Mouse (Mus musculus): ENCODE measurements around the gene Fras1.

Fras1 gene

DNA sequence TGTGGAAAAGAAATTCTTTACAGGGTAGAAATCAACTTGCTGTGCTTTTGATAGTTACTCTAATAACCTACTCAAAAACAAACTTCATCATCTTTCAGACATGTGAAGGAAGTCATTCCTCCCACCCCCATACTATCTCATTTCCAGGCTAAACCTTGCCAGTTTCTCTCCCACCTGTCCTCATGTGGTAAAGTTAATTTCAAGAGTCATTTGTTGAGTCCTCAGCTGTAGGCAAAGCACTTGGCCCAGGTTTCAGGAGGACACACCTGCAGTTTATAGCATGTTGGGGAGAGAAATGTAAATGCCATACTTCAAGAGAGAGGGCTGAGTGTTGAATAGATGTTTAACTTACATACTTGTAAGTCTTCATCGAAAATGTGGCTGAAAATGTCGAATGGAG is 107.4 kb downstream of the Fras1 start:
- in situ Hi-C loops (cut with MseI, MboI): no loop called here

DNA sequence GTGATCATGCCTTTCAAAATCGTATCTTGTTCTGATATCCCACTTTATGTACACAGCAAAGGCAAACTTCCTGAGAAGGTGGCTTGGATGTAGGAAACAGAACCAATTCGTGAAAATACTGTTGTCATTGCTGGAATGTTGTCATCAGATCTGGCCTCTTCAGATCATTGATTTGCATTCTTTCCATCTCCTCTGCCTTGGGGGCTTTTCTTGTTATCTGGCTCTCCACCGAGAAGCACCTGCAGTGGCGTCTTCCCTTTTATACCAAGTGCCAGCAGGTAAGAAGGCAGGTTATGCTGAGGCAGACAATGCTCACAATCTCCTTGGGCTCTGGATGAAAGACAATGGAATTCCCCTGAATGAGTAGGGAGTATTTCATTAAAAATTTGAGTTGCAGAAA is 108.3 kb downstream of the Fras1 start:
- in situ Hi-C loops (cut with MseI, MboI): no loop called here

DNA sequence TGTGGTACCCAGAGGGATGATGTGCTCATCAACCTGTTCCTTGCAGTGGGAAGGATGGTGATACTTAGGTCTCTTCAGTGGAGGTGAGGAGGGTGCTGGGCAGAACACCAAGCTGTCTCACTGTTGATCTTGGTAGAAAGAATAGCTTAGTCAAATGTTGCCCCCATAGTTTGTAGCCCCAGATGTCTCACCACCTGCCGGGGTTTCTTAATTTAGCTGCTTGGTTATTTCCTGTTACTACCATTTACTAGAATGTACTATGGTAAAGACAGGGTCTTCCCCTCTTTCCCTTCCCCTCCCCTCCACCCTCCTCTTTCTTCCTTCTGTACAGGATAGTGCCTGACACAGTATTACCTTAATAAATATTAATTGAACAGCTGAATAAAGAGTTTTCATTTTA is 118.7 kb downstream of the Fras1 start:
- in situ Hi-C loops (cut with MseI, MboI): no loop called here

DNA sequence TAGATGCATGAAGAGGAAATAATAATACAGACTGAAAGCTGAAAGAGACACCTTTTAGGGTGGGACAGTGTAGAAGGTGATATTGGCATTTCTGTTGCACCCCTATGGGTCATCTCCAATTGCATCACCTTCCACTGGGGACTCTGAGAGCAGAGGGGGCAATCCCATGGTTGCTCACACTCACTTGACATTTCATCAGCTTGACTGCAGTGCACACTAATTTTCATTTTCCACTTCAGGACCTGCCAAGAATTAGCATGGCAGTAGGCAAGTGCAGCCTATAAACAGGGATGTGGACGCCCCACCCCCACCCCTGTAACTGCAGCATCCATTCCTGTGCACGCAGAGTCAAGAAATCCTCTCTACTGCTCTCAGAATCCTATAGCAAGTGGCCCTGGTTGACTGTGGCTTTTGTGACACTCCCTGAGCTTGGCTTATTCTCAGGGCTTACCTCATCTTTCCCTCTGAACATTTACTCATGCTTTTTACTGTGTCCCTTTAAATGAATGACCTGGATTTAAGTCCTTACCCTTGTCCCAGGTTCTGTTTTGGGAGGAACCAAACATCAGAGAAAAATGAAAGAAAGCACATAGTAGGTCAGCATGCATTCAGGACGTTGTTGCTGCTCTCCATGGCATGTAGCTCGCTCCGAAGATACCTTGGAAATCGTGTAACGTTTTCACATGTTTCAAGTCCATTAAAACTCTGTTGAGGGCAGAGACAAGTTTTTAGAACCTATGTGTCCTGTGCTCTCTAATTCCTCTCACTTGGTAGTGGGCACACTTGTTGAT is 120.9 kb downstream of the Fras1 start:
- in situ Hi-C loops (cut with MseI, MboI): no loop called here

- in situ Hi-C loops (cut with MseI, MboI): no loop called here
These were observed 124.3 kb downstream of the Fras1 start for GRCm38 (mm10) chr5:96498083-96498482.

DNA sequence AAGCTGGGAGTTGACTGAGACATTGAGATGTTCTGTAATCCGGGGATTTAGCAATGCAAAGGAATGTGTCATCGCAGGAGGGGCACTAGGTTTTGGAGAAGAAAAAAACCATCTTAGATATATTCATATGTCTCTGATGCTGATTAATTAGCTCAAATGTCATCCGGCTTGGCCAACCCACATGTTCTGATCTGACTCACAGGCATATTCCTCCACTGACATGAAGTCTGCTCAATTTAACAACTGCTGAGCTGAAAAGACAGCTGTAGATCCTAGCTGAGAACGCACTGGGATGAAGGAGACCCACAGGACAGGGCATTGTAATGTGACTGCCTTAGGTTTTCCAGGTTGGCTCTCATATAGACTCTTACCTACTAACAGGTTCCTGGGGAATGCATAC is 128.0 kb downstream of the Fras1 start:
- in situ Hi-C loops (cut with MseI, MboI): no loop called here

DNA sequence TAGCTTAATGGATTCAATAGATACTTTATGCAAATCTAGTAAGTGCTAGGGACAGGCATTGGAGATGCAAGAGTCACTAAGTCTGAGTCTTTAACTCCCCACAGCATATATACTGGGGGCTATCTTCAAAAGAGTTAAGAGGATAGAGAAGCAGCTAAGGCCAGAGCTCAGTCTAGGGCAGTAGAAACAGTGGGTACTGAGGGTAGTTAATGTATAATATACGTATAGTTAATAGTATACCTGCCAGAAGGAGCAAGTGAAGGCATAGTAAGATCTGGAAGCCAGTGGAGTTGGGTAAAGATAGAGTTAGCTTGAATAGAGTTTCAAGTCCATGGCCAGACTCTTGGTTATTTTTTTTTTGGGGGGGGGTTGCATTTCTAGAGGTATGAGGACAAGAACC is 128.6 kb downstream of the Fras1 start:
- in situ Hi-C loops (cut with MseI, MboI): no loop called here

DNA sequence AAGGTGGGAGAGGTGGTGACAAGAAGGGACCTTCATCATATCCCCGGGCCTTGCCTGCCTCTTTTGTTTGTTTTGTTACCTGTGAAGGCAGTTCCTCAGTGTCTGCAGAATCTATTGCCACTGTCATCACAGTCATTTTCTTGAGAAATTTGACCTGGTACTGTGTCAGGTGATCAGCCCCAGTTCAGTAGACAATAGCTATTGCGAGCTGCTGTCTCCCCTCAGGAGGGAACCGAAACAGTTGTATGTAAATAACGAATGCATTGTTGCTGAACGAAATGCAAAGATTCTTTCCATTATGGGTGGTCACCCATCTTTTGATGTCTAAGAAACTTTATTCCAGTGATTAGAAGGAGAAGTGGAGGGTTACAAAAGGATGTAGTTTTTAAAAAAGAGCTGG is 137.2 kb downstream of the Fras1 start:
- in situ Hi-C loops (cut with MseI, MboI): no loop called here

DNA sequence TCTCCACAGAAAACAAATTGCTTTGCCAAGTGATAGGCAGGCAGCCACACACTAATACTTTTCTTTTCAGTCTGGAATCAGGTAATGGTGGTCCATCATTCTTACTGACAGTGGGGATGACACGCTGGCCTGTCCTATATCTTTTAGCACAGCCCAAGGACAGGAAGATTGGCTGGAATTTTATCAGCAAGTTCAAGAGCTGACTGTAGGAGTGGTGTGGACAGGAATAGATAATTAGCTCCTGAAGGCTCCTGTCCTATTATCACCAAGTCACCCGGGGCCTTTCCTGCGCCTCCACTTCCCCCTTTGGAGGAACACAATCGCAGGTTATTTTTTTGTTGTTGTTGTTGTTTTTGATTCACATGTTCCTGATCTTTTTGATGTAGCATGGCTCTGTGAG is 139.6 kb downstream of the Fras1 start:
- in situ Hi-C loops (cut with MseI, MboI): no loop called here

GRCm38 (mm10) chr5:96515860-96516311 is 142.1 kb downstream of the Fras1 start:
- in situ Hi-C loops (cut with MseI, MboI): no loop called here

GRCm38 (mm10) chr5:96516329-96516728 is 142.6 kb downstream of the Fras1 start:
- in situ Hi-C loops (cut with MseI, MboI): no loop called here

DNA sequence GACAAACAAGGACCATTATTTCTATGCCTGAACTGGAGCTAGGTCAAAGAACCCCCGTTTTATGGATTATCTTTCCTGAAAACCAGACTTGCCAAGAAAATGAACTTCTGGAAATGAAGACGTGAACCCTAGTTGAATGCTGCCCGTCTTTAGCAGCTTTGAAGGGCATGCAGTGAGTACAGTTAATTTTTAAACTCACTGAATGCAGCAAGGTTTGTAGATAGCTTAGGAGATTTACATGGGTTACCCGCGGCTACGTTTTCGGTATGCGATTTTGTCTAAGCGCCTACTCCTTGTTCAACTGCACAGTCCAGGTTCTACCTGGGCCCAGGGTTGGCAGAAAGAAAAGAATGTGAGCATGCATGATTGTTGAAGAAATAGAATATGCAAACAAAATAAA is 147.8 kb downstream of the Fras1 start:
- in situ Hi-C loops (cut with MseI, MboI): no loop called here

GRCm38 (mm10) chr5:96522909-96523409 is 149.2 kb downstream of the Fras1 start:
- in situ Hi-C loops (cut with MseI, MboI): no loop called here

GRCm38 (mm10) chr5:96528296-96528695 is 154.5 kb downstream of the Fras1 start:
- in situ Hi-C loops (cut with MseI, MboI): no loop called here

- in situ Hi-C loops (cut with MseI, MboI): no loop called here
These were observed 156.8 kb downstream of the Fras1 start for GRCm38 (mm10) chr5:96530516-96530915.

DNA sequence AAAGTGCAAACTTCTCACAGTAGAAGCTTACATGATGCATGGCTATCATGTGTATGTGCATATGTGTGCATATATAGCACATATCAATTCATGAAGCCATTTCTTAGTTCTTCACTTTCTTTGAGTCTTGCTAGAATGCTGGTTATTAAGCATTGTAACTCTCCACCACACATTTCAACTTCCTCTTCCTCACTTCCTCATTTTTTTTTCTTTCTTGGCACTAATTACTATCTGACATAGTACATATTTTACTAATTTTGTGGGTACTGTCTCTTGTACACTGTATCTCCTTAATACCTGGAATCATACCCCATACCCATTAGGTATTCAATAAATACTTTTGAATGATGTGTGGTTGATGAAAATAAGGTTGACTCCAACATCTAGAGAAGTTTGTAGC is 158.2 kb downstream of the Fras1 start:
- in situ Hi-C loops (cut with MseI, MboI): no loop called here

GRCm38 (mm10) chr5:96536527-96536926 is 162.8 kb downstream of the Fras1 start:
- in situ Hi-C loops (cut with MseI, MboI): no loop called here

DNA sequence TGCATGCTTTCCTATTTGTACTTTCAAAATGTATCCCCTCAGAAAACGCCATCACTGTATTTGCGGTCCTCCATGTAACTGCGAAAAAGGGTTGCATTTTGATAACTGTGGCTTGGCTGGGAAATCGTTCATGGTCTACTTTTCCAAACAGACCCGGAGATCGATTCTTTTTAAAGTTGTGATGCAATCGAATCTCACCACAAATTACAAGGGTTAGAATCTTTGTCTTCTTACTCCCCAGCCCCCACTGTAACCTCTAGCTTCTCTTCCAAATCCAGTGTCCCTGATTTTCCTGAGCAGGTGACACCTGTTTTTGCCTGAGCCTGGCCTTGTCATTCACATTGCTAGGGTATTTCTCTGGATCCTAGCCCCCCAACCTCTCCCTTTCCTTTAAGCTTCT is 163.2 kb downstream of the Fras1 start:
- in situ Hi-C loops (cut with MseI, MboI): no loop called here

DNA sequence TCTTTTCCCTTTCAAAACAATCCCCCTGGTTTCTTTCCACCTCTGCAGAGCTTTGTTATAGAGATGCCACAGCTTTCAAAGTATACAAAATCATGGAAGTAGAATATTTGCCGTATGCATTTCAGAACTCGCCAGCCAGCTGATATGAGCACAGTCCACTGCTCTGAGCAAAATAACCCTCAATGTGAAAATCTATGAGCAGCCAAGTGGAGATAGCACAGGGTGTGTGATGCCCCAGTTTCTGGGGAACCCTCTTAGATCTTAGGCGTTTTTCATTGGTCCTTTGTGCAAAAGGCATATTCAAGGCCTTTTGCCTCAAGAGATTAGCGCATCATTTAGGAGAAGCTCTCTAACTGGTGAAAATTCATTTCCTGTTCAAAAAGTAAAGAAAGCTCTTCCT is 170.4 kb downstream of the Fras1 start:
- in situ Hi-C loops (cut with MseI, MboI): no loop called here

DNA sequence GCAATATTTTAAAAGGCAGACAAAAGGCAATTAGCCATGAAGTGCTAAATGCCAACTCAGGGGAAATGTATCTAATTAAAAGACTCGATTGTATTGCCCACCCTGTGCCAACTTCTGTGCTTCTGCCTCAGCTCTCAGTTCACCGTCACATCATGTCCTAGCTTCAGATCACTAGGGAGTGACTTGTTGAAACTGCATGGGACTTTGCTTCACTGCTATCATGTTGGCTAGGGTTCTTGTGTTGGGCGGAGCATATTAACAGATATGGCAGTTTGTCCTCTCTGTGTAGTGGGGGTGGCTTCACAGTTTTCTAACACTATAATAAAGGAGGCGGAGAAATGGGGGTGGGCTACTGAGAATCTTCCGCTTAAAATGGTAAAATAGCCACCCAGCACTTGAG is 172.2 kb downstream of the Fras1 start:
- in situ Hi-C loops (cut with MseI, MboI): no loop called here

GRCm38 (mm10) chr5:96554940-96555679 is 181.4 kb downstream of the Fras1 start:
- in situ Hi-C loops (cut with MseI, MboI): no loop called here

DNA sequence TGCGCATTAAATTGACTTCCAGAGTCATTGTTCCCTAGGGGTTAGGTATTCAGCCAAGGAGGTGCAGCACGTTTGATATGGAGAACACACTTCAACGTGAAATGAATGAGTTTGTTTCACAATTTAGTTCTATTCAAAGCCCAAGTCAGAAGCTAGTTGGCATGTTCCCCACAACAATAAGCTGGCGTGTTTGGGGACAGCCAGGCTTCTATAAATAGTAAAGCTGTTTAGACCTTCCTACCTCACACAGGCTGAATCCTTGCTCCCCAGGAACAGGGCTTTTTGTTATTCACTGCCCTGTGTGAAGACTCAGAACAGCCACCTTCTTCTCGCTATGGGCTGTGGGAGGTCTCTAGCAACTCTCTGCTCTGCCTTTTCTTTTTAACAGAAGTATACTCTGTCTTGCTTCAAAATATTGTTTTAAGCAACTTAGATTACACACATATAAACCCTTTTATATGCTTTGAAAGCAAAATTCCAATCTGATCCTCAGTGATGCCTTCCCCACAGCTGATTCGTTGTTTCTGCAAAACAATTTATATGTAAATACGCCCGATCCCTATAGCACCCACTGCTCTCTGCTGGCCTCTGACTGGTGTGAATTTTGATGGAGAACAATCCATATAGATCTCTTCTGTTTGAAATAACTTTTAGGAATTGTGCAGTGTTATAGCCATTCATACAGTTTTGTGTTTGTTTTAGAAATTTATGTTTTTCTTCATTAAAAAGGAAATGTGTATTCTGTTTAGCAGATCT is 184.5 kb downstream of the Fras1 start:
- in situ Hi-C loops (cut with MseI, MboI): no loop called here
